Mouse (Mus musculus) midbrain, embryonic 16.5 days (tissue): Measurements from ENCODE around the gene 4933402E13Rik. TPM values are rescaled to one million over a fixed set of nuclear protein-coding genes. Genes with fewer than 3 reads are reported as not detected.

ENCODE experiments used
- ATAC-seq: fragments of 200-750 bp; cut with Nextera tagmentation; 2 replicates; pipeline ENCODE4 v1.8.0; 2017; ENCODE audit warnings: moderate TSS enrichment
- H3K27ac ChIP-seq: fragments of 300-500 bp; sonication (generic); 2 replicates; pipeline ENCODE4 v1.5.1; 2014; ENCODE audit warnings: mild to moderate bottlenecking, low read length, mixed read lengths
- H3K27me3 ChIP-seq: fragments of 300-500 bp; sonication (generic); 2 replicates; pipeline ENCODE4 v1.6.1; 2014; ENCODE audit warnings: low read depth, low read length, mixed read lengths; ENCODE audit not compliant: control insufficient read depth, insufficient read depth
- H3K36me3 ChIP-seq: fragments of 300-500 bp; sonication (generic); 2 replicates; pipeline ENCODE4 v1.6.1; 2014; ENCODE audit warnings: mild to moderate bottlenecking, low read length, moderate library complexity, mixed read lengths; ENCODE audit not compliant: control insufficient read depth, insufficient read depth
- H3K4me1 ChIP-seq: fragments of 300-500 bp; sonication (generic); 2 replicates; pipeline ENCODE4 v1.6.1; 2014; ENCODE audit warnings: mild to moderate bottlenecking, low read length, mixed read lengths; ENCODE audit not compliant: control insufficient read depth, insufficient read depth
- H3K4me2 ChIP-seq: fragments of 300-500 bp; sonication (generic); 2 replicates; pipeline ENCODE4 v1.6.1; 2014; ENCODE audit warnings: mild to moderate bottlenecking, low read length, mixed read lengths
- H3K4me3 ChIP-seq: fragments of 300-500 bp; sonication (generic); 2 replicates; pipeline ENCODE4 v1.5.1; 2014; ENCODE audit warnings: low read depth, mild to moderate bottlenecking, low read length, moderate library complexity, mixed read lengths
- H3K9ac ChIP-seq: fragments of 300-500 bp; sonication (generic); 2 replicates; pipeline ENCODE4 v1.6.1; 2014; ENCODE audit warnings: low read depth, low read length, mixed read lengths
- H3K9me3 ChIP-seq: fragments of 300-500 bp; sonication (generic); replicated peaks from 2 replicates; pipeline ENCODE4 v1.6.1; 2014; ENCODE audit warnings: mild to moderate bottlenecking, low read length, mixed read lengths; ENCODE audit not compliant: control insufficient read depth, poor library complexity, severe bottlenecking
- WGBS: fragments of 180-500 bp; shearing (Covaris S2); extraction: QIAGEN DNeasy Blood & Tissue Kit; methylation state at CpG from one replicate; pipeline ENCODE4 v1.1.7; 2014; 5-methylcytosine and 5-hydroxymethylcytosine counted together
- polyA plus RNA-seq: library from polyadenylated mRNA; unstranded; fragments of >200 nt; fragmentation: Nextera tagmentation; extraction: Ambion mirVana; gene quantifications from 2 replicates; pipeline ENCODE4 v1.2.1, GENCODE M21; 2015

The 4933402E13Rik gene
- not detected in 2 replicates for polyA plus RNA-seq

- Histone ChIP-seq H3K9ac (no peak within 1 kb of the TSS), H3K36me3 (no peaks in the 10 kb centered on the region), H3K4me1 (no peaks in the 10 kb centered on the region), H3K4me3 (no peak within 1 kb of the TSS), H3K9me3 (0 out of 2 replicates have a peak, but pooled peaks cover 3% of the 10 kb centered on the region), H3K27me3 (no peaks in the 10 kb centered on the region), H3K4me2 (no peak within 1 kb of the TSS), H3K27ac (no peak within 1 kb of the TSS)
- ATAC-seq: no peak
- WGBS: 87% methylated on average over 8 of the region's 8 CpGs
These were observed at the start of gene 4933402E13Rik for GRCm38 (mm10) chrX:62283199-62283598. TSS of gene 4933402E13Rik (plus strand) at chrX:62283499.

Other genes with a start within 250 kb of the 4933402E13Rik start
- gene 4931400O07Rik, start 184.5 kb downstream of the 4933402E13Rik start, polyA plus RNA-seq: not detected in 2 replicates